Mouse (Mus musculus): ENCODE measurements around the gene Sprr4.
"Not testable (repeated sequence)": the region's sequence is repeated elsewhere in the genome, so short reads cannot be mapped to it uniquely, and the experiment has no call there.

The Sprr4 gene

DNA sequence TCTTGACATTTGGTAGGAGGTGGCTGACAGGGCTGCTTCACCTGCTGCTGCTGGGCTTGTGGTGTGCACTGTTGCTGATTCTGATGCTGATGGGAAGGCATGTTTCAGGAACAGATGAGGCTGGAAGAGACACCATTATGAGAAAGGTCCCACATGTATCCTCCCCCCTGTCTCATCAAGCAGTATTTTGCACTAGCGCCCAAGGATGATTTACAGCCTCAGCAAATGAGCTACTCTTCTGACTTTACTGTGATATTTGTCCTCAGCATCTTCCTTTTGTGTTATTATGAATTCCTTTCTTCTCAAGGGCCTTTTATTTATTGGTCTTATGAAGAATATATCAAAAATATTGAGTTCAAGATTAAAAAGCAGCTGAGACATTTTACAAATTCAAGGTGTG, at the start of gene Sprr4:
Gene Sprr4 (minus strand): TSS at position 101 of the 400 bp plus-strand sequence.
- DNase-seq (ENCODE audit: low spot score) = no peak

- no peak for DNase-seq (ENCODE audit: low spot score)
These were observed 34.1 kb upstream of the Sprr4 start, which contains the start of gene 2310046K23Rik for GRCm38 (mm10) chr3:92534411-92534810. 2310046K23Rik (minus strand) TSS chr3:92534511.

DNA sequence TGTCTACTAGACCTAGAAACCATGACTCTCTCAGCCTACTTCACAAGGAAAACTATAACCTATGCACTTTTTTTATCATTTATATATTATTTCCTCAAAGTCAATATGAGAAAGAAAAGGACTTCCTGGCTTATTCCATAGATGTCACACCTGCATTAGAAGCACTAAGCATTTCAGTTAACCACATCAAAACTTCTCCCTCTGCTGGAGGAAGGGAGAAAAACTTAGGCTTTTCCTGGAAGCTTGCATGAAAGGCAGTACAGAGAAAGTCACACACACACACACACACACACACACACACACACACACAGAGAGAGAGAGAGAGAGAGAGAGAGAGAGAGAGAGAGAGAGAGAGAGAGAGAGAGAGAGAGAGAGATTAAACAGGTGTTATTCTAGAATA, 12.0 kb upstream of the Sprr4 start:
- peak; percentile 26 for DNase-seq (ENCODE audit: low spot score)

DNA sequence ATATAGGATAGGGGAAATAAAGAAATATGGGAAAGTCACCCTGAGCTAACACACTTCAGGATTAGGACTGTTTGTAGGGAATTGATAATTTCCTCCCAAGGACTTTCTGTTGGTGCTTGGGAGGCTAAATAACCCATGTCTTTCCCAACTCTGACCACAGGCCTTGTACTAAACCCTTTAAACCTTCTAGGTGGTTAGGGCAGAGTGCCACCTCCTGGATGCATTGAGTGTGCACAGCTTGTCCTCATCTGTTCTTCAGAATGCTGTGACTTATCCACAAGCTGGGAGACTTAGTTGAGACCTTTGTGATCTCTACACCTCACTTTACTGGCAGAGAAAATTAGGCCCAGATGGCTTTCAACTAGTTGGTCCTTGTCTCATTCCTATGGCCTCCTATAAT, 10.5 kb upstream of the Sprr4 start:
- peak; percentile 24 for DNase-seq (ENCODE audit: low spot score)

DNA sequence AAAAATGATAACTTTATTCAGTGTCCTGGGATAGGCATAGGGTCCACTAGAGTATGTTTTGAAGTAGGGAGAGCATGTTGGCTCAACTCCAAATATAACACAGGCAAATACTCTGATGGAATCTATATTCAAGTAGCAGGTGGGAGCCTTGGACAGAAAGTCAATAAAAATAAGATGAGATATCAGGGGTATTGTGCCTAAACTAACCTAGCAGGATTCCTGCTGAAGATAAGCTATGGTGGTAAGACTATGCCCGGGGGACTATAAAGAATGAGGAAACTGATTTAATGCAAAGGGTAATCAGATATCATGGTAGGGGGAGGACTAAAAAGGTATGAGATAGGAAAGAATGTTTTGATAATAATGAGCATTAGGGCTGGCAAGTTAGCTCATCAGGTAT, 7.9 kb upstream of the Sprr4 start:
- DNase-seq (ENCODE audit: low spot score) = no peak

- DNase-seq (ENCODE audit: low spot score) = no peak
These were observed 3.2 kb upstream of the Sprr4 start for GRCm38 (mm10) chr3:92503528-92503927.

DNA sequence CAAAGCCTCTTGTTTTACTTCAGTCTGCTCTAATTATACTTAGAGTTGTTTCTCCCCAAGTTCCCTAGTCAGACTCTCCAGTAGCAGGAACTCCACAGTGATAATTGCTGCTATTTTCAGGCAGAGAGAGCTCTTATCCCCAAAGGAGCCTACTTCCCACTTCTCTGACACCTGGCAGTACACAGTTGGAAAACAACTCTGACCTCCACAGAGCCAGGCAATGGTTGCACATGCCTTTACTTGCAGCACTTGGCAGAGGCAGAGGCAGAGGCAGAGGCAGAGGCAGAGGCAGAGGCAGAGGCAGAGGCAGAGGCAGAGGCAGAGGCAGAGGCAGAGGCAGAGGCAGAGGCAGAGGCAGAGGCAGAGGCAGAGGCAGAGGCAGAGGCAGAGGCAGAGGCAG, 10.0 kb downstream of the Sprr4 start:
- not testable (repeated sequence) for DNase-seq (ENCODE audit: low spot score)

GRCm38 (mm10) chr3:92486307-92486706, 14.0 kb downstream of the Sprr4 start:
- DNase-seq (ENCODE audit: low spot score) = no peak

DNA sequence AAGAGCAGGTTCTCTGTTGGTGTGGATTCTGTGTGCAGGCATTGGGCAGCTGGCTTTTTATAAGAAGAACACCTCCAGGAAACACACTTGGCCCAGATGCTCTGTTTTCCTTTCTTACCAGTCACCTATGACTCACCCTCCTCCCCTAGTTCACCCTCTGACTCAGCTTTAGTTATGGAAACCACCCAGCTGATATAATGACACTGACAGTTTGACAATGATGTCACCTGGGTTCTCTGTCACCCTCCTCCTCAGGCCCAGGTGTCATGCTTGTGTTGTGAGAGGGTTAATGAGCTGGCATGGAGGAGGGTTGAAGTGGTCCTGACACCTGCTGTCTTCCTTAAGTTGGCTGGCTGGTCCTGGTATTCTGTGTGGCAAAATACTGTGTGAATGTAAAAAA, 14.4 kb downstream of the Sprr4 start, which contains the start of gene Sprr1a:
Gene Sprr1a (minus strand): TSS at position 33 of the 400 bp plus-strand sequence.
- DNase-seq (ENCODE audit: low spot score) = no peak

GRCm38 (mm10) chr3:92481249-92481648, 19.0 kb downstream of the Sprr4 start:
- peak; percentile 9 for DNase-seq (ENCODE audit: low spot score)

DNA sequence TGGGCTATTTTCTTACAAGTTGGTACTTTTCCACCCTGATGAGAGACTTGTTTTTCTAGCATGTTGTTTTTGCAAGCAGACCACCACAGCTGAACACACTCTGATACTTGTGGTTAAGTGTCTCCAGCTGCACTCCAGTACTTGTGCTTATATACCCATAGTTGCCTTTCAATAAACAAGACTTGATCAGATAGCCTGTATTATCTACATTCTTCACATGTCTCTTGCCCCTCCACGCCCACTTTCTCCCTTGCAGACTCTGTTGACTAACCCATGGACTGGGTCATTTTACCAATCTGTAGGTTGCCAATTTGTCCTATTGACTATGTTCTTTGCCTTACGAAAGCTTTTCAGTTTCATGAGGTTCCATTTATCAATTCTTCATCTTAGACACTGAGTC, 30.2 kb downstream of the Sprr4 start:
- DNase-seq (ENCODE audit: low spot score) = no peak

DNA sequence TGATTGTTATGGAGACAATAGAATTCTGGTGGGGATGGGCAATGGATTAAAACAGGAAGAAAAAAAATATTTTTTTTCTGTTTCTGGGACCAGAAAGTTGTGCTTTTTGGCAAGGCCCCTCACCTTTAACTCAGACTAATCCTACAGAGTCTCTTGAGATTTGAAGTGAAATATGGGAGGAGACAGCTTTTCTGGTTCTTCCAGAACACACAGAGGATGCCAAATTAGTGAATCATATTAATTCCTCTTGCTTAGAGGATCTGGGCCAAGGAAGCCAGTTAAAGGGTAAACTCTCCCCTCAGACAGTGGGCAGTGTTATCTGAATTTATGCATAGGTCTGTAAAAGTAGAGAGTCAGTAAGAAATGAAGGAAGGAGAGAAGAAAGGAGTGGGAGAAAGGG, 32.9 kb downstream of the Sprr4 start:
- DNase-seq (ENCODE audit: low spot score) = no peak

DNA sequence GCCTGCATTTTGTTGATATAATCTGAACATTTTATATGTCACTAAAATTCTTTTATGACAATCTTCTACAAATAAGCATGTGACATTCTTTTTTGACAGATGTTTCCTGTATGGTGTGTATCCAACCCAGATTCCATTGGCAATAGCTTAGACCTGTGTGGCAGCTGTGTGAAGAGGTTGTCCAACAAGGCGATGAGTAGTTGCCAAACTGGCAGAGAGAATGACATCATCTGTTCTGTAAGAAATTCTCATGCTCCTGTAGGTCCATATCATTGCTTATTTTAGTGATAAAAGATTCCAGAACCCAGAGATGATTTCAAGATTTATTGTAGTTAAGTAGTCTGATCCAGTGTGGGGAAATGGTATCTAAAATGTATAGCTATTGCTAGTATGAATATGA, 33.7 kb downstream of the Sprr4 start:
- DNase-seq (ENCODE audit: low spot score) = no peak

DNA sequence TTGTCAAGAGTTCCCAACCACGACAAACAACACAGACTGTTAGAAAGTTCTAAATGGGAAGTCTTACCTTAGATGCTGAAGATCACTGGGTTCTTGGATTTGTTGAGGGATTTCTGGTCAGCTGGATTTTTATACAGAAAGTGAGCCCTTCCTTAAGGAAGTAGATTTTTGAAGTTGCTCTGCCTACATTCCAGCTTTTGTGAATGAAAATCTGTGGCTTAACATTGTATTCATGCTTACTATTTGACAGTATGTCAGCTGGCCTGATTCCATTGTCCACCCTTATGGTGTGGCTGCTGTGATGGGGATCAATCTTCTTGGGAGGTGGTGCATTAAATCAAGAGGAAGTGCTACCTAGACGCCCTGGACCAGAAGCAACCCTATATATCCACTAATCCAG, 41.7 kb downstream of the Sprr4 start, which contains the start of gene Sprr3:
Gene Sprr3 (minus strand): TSS at position 101 of the 400 bp plus-strand sequence.
- DNase-seq (ENCODE audit: low spot score) = no peak

DNA sequence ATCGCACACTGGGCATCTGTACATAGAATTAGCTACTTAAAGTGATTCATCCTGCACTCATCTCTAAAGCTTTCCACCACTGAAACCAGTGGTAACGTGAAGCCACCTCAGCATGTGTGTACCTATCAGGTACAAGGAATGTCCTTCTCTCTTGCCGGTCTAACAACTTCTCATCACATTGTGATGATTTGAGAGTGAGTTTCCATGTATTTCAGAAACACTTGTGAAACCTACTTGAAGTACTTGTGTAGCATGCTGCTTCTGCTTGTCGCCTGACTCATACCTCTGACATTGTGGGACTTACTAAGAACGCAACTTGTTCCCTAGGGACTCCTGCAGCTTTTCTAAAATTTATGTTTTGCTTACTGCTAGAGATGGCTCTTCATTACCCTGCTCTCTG, 45.1 kb downstream of the Sprr4 start:
- DNase-seq (ENCODE audit: low spot score) = no peak

Measured in retina, embryonic 14.5 days (tissue).